Mouse (Mus musculus): ENCODE results near the gene Cct8l1.

Cct8l1 gene

GRCm38 (mm10) chr5:25544061-25544460 lies 28.2 kb downstream of the Cct8l1 start:
- no peak for TF ChIP-seq GATA4 (IDR thresholded peaks at IDR 0.05; ENCODE audit: insufficient replicate concordance, low read length)

GRCm38 (mm10) chr5:25544566-25544965 lies 28.7 kb downstream of the Cct8l1 start:
- no peak for TF ChIP-seq GATA4 (IDR thresholded peaks at IDR 0.05; ENCODE audit: insufficient replicate concordance, low read length)

GRCm38 (mm10) chr5:25546912-25547311 lies 31.0 kb downstream of the Cct8l1 start:
- no peak for TF ChIP-seq GATA4 (IDR thresholded peaks at IDR 0.05; ENCODE audit: insufficient replicate concordance, low read length)

GRCm38 (mm10) chr5:25550912-25551311 lies 35.0 kb downstream of the Cct8l1 start:
- TF ChIP-seq GATA4 (IDR thresholded peaks at IDR 0.05; ENCODE audit: insufficient replicate concordance, low read length), result no peak

- no peak for TF ChIP-seq GATA4 (IDR thresholded peaks at IDR 0.05; ENCODE audit: insufficient replicate concordance, low read length)
These were observed 38.3 kb downstream of the Cct8l1 start for GRCm38 (mm10) chr5:25554210-25554609.

- no peak for TF ChIP-seq GATA4 (IDR thresholded peaks at IDR 0.05; ENCODE audit: insufficient replicate concordance, low read length)
These were observed 38.8 kb downstream of the Cct8l1 start for GRCm38 (mm10) chr5:25554689-25555088.

GRCm38 (mm10) chr5:25555684-25556083 lies 39.8 kb downstream of the Cct8l1 start:
- TF ChIP-seq GATA4 (IDR thresholded peaks at IDR 0.05; ENCODE audit: insufficient replicate concordance, low read length), result no peak

- no peak for TF ChIP-seq GATA4 (IDR thresholded peaks at IDR 0.05; ENCODE audit: insufficient replicate concordance, low read length)
These were observed 40.5 kb downstream of the Cct8l1 start for GRCm38 (mm10) chr5:25556363-25556762.

Measured in liver, adult (tissue).